Mouse (Mus musculus) testis, adult 2 months (tissue): ENCODE measurements around the gene Fignl1.

Experiments used
- CTCF ChIP-seq: fragments of 200-500 bp; IDR thresholded peaks from 2 replicates; pipeline ENCODE4 v1.5.1; 2012; ENCODE audit warnings: low read depth, mild to moderate bottlenecking, inconsistent platforms, low read length, moderate library complexity; ENCODE audit not compliant: control insufficient read depth, insufficient read depth, insufficient replicate concordance
- POLR2A ChIP-seq: fragments of 200-500 bp; IDR thresholded peaks from 2 replicates; pipeline ENCODE4 v1.6.1; 2012; ENCODE audit warnings: low read depth, mild to moderate bottlenecking, inconsistent platforms, low read length, moderate library complexity; ENCODE audit not compliant: control insufficient read depth

- TF ChIP-seq CTCF (no peak), POLR2A (no peak)
Observed at GRCm38 (mm10) chr11:11835791-11836190, 27.0 kb upstream of the Fignl1 start.
